Mouse (Mus musculus) limb, embryonic 14.5 days (tissue): ENCODE data around the gene Wnt1. TPM values are rescaled to one million over a fixed set of nuclear protein-coding genes. Genes with fewer than 3 reads are reported as not detected.

ENCODE experiments used
- ATAC-seq: fragments of 200-750 bp; cut with Nextera tagmentation; 2 replicates; pipeline ENCODE4 v1.8.0; 2017; ENCODE audit warnings: low read depth, moderate number of reproducible peaks, moderate TSS enrichment; ENCODE audit not compliant: low FRiP score
- DNase-seq: peaks from one replicate; pipeline ENCODE4 v3.0.0-alpha.2; 2015; ENCODE audit warnings: low spot score
- H3K27ac ChIP-seq: fragments of 300-500 bp; sonication (generic); replicated peaks from 2 replicates; pipeline ENCODE4 v1.5.1; 2014; ENCODE audit warnings: low read depth, mild to moderate bottlenecking, low read length, moderate library complexity, mixed read lengths
- H3K27me3 ChIP-seq: fragments of 300-500 bp; sonication (generic); 2 replicates; pipeline ENCODE4 v1.6.1; 2014; ENCODE audit warnings: low read length, mixed read lengths; ENCODE audit not compliant: control insufficient read depth, insufficient read depth
- H3K36me3 ChIP-seq: fragments of 300-500 bp; sonication (generic); 2 replicates; pipeline ENCODE4 v1.6.1; 2014; ENCODE audit warnings: mild to moderate bottlenecking, low read length, moderate library complexity, mixed read lengths; ENCODE audit not compliant: control insufficient read depth, insufficient read depth
- H3K4me1 ChIP-seq: fragments of 300-500 bp; sonication (generic); 2 replicates; pipeline ENCODE4 v1.6.1; 2014; ENCODE audit warnings: antibody characterized with exemption, low read length, mixed read lengths; ENCODE audit not compliant: control insufficient read depth, insufficient read depth
- H3K4me2 ChIP-seq: fragments of 300-500 bp; sonication (generic); replicated peaks from 2 replicates; pipeline ENCODE4 v1.6.1; 2014; ENCODE audit warnings: low read depth, mild to moderate bottlenecking, low read length, moderate library complexity; ENCODE audit not compliant: severe bottlenecking
- H3K4me3 ChIP-seq: fragments of 300-500 bp; sonication (generic); replicated peaks from 2 replicates; pipeline ENCODE4 v1.5.1; 2014; ENCODE audit warnings: low read length
- H3K9ac ChIP-seq: fragments of 300-500 bp; sonication (generic); 2 replicates; pipeline ENCODE4 v1.6.1; 2014; ENCODE audit warnings: mild to moderate bottlenecking, low read depth, low read length, moderate library complexity; ENCODE audit not compliant: severe bottlenecking
- H3K9me3 ChIP-seq: fragments of 300-500 bp; sonication (generic); 2 replicates; pipeline ENCODE4 v1.6.1; 2016; ENCODE audit warnings: low read length; ENCODE audit not compliant: control insufficient read depth
- POLR2A ChIP-seq: fragments of 200-500 bp; IDR thresholded peaks from 2 replicates; pipeline ENCODE4 v1.8.0; 2012; ENCODE audit warnings: inconsistent platforms, mild to moderate bottlenecking, moderate library complexity, borderline replicate concordance; ENCODE audit not compliant: insufficient read depth, insufficient read length; ENCODE audit errors: extremely low read depth
- WGBS: fragments of 180-500 bp; shearing (Covaris S2); extraction: QIAGEN DNeasy Blood & Tissue Kit; methylation state at CpG from one replicate; pipeline ENCODE4 v1.1.7; 2014; 5-methylcytosine and 5-hydroxymethylcytosine counted together
- polyA plus RNA-seq, 2 experiments: library from polyadenylated mRNA; depleted of rRNA in 1 of 2; stranded (reverse) in 1 of 2; unstranded in 1 of 2; fragments of >200 nt; fragmentation: Nextera tagmentation in 1 of 2; extraction: Ambion mirVana in 1 of 2; gene quantifications; 2 replicates each; pipeline versions ENCODE4 v1.2.1 to v1.2.3; 2012 to 2014

Gene Wnt1
- polyA plus RNA-seq, 2 experiments: not detected

- H3K9me3 ChIP-seq: no peaks in the 10 kb centered on the region
- ATAC-seq: no peak
- no peak overlapping the region for H3K27ac ChIP-seq
- H3K4me2 ChIP-seq: no peak overlapping the region
- H3K9ac ChIP-seq: no peak overlapping the region
- H3K36me3 ChIP-seq: no peaks in the 10 kb centered on the region
- WGBS: 50% methylated on average over 3 of the region's 3 CpGs
- DNase-seq: no peak
- no peaks in the 10 kb centered on the region for H3K4me1 ChIP-seq
- no peak for TF ChIP-seq POLR2A
- no peak overlapping the region for H3K4me3 ChIP-seq
- H3K27me3 ChIP-seq: peaks cover 97% of the 10 kb centered on the region
These were observed 9.2 kb downstream of the Wnt1 start for GRCm38 (mm10) chr15:98798903-98799302.

GRCm38 (mm10) chr15:98799396-98799795 is 9.7 kb downstream of the Wnt1 start:
- no peak for TF ChIP-seq POLR2A
- peaks cover 97% of the 10 kb centered on the region for H3K27me3 ChIP-seq
- no peak overlapping the region for H3K27ac ChIP-seq
- 12% methylated on average over 12 of the region's 12 CpGs for WGBS
- no peak for ATAC-seq
- H3K4me1 ChIP-seq: no peaks in the 10 kb centered on the region
- no peak overlapping the region for H3K9ac ChIP-seq
- no peak overlapping the region for H3K4me3 ChIP-seq
- peak; percentile 79 for DNase-seq
- H3K36me3 ChIP-seq: no peaks in the 10 kb centered on the region
- no peak overlapping the region for H3K4me2 ChIP-seq
- H3K9me3 ChIP-seq: no peaks in the 10 kb centered on the region

- WGBS: 5% methylated on average over 8 of the region's 8 CpGs
- DNase-seq: no peak
- Histone ChIP-seq H3K4me2 (no peak overlapping the region), H3K27me3 (peaks cover 97% of the 10 kb centered on the region), H3K4me3 (no peak overlapping the region), H3K36me3 (no peaks in the 10 kb centered on the region), H3K27ac (no peak overlapping the region), H3K4me1 (peaks cover 16% of the 10 kb centered on the region), H3K9ac (no peak overlapping the region), H3K9me3 (no peaks in the 10 kb centered on the region)
- no peak for TF ChIP-seq POLR2A
- no peak for ATAC-seq
These were observed 13.3 kb downstream of the Wnt1 start for GRCm38 (mm10) chr15:98802926-98803325.

GRCm38 (mm10) chr15:98804054-98804453 is 14.4 kb downstream of the Wnt1 start:
- Histone ChIP-seq H3K4me1 (peaks cover 21% of the 10 kb centered on the region), H3K4me2 (peak overlapping the region; percentile 29), H3K4me3 (0 out of 2 replicates have a peak overlapping the region, but pooled peaks have one; percentile 7), H3K36me3 (no peaks in the 10 kb centered on the region), H3K9ac (no peak overlapping the region), H3K27ac (no peak overlapping the region), H3K27me3 (peaks cover 97% of the 10 kb centered on the region), H3K9me3 (no peaks in the 10 kb centered on the region)
- under 1% methylated on average over 32 of the region's 32 CpGs for WGBS
- no peak for TF ChIP-seq POLR2A
- DNase-seq (peak; percentile 79), ATAC-seq (no peak)

- peaks cover 21% of the 10 kb centered on the region for H3K4me1 ChIP-seq
- H3K27me3 ChIP-seq: peaks cover 95% of the 10 kb centered on the region
- no peaks in the 10 kb centered on the region for H3K36me3 ChIP-seq
- H3K4me3 ChIP-seq: peak overlapping the region; percentile 48
- WGBS: 1% methylated on average over 62 of the region's 64 CpGs
- no peak overlapping the region for H3K27ac ChIP-seq
- peak overlapping the region; percentile 52; the same call in 1 of the 2 replicates for H3K9ac ChIP-seq
- no peak for TF ChIP-seq POLR2A
- DNase-seq (peak; percentile 49), ATAC-seq (no peak)
- peak overlapping the region; percentile 70 for H3K4me2 ChIP-seq
- no peaks in the 10 kb centered on the region for H3K9me3 ChIP-seq
These were observed 15.8 kb downstream of the Wnt1 start for GRCm38 (mm10) chr15:98805324-98806040.
